Mouse (Mus musculus): ENCODE results near the gene Cox7a2l.

DNA sequence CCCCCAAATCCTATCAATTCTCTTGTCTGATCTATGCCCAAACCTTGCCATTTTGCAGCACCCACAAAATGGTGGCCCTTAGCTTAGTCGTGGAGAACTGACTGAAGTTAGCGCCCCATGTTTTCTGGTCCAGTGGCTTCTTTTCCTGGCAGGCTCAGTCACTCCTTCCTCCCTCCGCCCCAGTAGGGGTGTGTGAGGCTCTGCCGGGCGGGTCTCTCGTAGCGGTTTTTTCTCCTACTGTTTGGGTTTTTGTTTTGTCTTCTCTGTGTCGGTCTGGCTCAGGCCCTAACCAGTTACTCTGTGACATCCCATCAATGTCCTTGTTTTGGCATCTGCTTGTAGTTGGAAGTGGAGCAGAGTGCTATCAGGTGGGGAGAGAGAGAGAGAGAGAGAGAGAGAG is 8.5 kb upstream of the Cox7a2l start:
- no peak for TF ChIP-seq POLR2A (IDR thresholded peaks at IDR 0.05; ENCODE audit: insufficient read length, low read depth)
- TF ChIP-seq E2F4 (IDR thresholded peaks at IDR 0.05; ENCODE audit: insufficient read depth) = no peak
- TF ChIP-seq CEBPB (IDR thresholded peaks at IDR 0.05; ENCODE audit: insufficient read depth, poor library complexity, severe bottlenecking) = no peak
- TF ChIP-seq MAX (IDR thresholded peaks at IDR 0.05; ENCODE audit: low read depth) = no peak
- no peak for TF ChIP-seq POLR2AphosphoS2 (IDR thresholded peaks at IDR 0.05; ENCODE audit: insufficient read length, low read depth)
- no peak for TF ChIP-seq USF1 (IDR thresholded peaks at IDR 0.05; ENCODE audit: low read depth)
- TF ChIP-seq MYOG (IDR thresholded peaks at IDR 0.05; ENCODE audit: control insufficient read depth in 1 of 3, insufficient read depth in 1 of 3, insufficient read length in 2 of 3, low read depth in 2 of 3) = no peak
- no peak for TF ChIP-seq SRF (IDR thresholded peaks at IDR 0.05; ENCODE audit: control insufficient read depth, insufficient read length, low read depth)
- no peak for TF ChIP-seq REST (IDR thresholded peaks at IDR 0.05; ENCODE audit: insufficient read depth, insufficient read length)
- no peak for TF ChIP-seq TCF3 (IDR thresholded peaks at IDR 0.05; ENCODE audit: insufficient read length, low read depth)
